Mouse (Mus musculus) c-Kit-positive CD71-positive TER-119-positive erythroid progenitor cells, embryonic 14.5 days (primary cell): Measurements from ENCODE around the gene Ndufa7.

ENCODE experiments used
- DNase-seq: peaks from one replicate; pipeline ENCODE4 v3.0.0-alpha.2; 2013; ENCODE audit warnings: low spot score

The Ndufa7 gene

DNA sequence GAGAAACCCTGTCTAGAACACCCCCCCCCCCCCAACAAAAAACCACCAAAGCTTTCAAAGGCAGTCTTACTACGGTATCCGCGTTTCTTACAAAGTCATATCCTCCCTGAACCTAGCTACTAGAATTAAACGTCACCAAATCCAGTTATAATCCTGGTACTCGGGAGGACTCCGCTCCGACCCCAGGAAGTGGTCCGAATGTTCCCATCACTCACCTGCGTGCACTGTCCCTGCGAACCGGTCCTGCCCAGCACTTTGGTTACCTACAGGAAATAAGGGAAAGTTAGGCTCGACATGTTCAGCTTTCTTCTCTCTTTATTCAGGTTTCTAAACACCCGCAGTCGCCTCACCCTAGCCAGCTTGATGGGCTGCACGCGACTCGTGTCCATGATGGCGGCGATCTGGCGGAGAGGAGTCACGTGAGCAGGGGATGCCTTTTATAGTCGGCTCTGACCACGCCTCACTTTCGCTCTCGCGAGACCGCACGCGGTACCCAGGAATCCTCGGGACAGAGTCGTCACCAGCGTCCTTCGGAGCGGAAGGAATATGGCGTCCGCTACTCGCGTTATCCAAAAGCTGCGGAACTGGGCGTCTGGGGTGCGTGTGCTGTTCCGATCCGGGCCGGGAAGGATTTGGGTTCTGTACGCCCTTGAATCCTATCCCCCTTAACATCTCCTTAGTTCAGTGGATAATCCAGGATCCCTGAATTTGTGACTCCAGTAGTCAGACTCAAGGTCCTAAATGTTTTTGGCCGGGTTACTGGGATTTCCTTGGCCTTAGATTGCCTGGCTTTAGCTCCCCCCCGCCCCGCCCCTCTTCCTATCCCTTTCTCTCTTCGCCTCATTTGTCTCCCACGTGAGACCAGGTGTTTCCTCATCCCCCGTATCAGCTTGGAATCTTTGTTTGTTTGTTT lies at the start of gene Ndufa7, which contains the start of gene Rps28:
Gene Ndufa7 (plus strand): TSS at position 489 of the 913 bp plus-strand sequence.
Gene Rps28 (minus strand): TSS at position 479 of the 913 bp plus-strand sequence.
- DNase-seq: peak; percentile 96

DNA sequence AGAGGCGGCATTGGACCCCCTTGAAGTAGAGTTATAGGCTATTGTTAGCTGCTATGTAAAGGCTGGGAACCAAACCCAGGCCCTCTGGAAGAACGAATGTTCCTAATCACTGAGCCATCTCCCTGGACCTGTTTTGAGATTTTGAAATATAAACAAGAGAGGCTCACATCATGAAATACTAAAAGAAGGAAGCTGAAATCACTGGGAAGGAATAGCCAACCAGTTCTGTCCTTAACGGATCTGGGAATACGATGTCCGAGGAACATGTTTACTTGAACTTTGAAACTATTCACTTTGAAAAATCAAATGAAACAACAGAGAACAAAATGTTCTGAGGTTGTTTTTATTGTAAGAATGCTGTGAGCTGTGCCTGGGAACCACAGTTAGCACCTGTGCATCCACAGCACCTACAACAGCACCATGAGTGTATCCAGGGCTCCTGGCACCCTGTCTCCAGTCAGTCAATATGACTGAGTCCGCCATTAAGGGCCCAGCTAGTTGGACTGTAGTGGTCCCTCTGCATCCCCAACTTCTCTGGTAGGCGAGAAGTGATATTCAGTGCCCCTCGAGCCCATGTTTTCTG lies 49.7 kb upstream of the Ndufa7 start:
- no peak for DNase-seq

DNA sequence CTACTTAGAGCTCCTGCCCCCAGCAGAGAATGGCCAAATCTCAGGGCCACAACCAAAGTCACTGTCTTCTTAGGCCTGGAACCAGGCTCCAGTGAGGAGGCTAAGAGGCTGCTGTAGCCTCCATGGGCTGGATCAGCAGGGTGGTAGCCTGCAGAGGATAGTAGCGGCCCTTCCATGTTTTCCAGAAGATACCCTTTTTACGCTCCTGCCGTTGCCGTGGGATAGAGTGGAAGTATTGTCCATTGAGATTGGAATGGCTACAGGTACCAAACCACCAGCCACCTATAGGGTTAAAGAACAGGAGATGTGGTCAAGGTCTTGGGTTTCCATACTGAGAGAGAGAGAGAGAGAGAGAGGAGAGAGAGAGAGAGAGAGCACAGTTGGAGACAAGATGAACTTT lies 49.1 kb upstream of the Ndufa7 start:
- no peak for DNase-seq

DNA sequence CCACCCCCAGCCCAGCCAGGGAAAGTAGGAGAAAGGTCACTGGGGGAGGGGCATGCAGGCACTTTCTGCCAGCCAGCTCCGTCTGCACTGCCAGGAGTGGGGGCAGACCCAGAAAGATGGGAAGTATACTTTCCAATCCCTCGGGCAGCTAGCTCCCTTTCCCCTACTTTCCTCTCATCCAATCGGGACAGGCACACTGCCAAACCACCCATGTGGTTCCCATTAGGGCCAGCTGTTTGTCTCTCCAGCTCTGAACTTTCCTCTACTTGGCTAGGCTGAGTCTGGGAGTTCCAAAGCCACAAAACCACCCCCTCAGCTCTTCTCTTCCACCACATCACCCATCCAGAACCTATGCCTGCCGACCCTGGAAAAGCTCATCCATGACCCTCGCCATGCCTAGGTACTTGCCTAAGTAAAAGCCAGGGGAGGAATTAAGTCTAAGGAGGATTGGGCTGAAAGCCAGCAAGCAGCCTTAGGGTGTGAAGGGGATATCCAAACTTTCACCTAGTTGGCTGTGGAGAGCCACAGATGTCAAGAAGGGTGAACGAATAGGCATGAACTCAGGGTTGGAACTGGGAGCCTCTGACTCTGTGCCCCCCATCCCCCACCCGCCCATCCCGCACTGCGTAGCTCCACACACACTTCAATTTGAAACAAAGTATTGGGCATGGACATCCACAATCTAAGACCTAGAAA lies 45.0 kb upstream of the Ndufa7 start:
- DNase-seq: no peak

DNA sequence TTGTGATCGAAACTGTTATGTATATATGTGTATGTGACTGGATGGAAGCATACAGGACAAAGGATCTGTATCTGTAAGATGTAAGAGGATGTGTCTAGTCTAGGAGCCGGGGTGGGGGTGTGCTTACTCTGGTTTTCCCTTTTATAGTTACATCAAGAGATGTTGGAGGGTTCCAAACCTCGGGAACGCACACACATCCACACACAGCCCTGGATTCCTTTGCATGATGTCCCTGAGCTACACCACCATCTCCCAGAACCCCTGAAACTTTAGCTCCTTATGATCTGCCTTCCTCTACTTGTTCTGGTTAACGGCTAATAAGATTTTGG lies 44.4 kb upstream of the Ndufa7 start:
- no peak for DNase-seq

DNA sequence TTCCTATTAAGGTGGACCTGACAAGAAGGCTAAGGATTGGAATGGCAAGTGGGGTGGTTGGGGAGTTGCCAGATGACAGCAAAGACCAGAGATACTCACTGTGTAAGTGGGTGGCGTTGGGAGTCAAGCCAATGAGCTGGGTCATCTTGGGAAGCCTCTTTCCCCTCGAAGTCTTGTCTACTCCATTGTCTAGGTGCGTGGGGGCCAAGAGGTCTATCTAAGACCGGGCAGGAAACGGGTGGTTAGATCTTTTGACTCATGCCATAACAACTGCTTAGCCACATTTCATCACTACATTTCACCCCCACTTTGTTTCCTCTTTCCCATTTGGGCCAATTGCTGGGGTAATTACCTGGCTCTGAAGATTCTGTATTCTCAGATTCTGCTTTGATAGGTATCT lies 43.9 kb upstream of the Ndufa7 start:
- no peak for DNase-seq

DNA sequence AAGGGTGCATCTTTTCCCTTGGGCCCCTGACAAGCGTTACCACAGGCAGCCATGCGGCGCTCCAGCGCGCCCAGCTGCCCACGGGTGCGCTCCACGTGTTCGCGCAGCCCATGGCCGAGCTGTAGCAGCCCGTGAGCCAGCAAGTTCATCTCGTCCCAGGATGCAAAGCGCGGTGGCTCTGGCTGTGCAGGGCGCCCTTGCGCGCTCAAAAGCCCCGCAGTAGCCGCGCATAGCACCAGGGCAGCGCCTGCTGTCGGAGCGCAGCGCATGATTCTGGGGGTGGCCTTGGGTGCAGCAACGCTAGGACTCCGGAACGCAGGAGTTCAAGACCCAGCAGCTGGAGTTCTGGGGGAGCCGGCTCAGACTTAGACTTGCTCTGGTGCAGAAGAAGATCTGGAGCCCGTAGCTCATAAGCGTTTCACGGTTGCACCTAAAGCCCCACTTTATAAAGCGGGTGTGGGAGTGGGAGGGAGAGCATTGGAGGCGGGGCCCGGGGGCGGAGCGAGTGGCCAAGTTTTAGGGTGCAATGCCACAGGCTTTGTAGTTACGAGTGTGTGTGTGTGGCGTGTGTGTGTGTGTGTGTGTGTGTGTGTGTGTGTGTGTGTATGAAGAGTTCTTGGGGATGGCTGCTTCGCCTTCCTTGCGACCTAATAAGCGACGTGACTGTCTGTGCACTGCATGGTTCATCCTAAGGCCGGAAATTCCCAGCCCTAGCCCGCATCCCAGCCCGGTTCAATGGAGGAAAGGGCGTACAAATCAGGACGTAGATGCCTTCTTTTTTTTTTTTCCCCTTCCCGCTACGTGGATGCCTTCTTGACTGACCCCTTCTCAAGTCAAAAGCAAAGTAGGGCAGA lies 43.0 kb upstream of the Ndufa7 start, which contains the start of gene Angptl4:
Gene Angptl4 (minus strand): TSS at position 707 of the 854 bp plus-strand sequence.
- DNase-seq: peak; percentile 55

DNA sequence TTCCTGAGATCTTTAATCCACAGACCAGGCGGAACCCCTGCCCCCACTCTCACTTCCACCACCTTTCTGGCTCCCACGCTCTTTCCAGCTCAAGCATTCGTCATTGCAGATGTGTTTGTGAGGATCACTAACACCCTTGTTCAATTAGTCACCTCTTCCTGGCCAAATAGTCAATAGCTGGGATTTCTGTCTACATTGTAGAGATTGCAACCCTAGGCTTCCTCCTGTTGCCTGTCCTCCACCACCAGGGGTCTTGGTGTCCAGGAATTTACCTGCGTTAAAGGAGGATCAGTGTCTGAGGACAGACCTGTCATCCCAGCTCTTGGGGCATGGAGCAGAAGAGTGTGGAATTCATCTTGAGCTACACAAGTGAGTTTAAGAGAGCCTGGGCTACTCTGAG lies 42.3 kb upstream of the Ndufa7 start:
- no peak for DNase-seq

DNA sequence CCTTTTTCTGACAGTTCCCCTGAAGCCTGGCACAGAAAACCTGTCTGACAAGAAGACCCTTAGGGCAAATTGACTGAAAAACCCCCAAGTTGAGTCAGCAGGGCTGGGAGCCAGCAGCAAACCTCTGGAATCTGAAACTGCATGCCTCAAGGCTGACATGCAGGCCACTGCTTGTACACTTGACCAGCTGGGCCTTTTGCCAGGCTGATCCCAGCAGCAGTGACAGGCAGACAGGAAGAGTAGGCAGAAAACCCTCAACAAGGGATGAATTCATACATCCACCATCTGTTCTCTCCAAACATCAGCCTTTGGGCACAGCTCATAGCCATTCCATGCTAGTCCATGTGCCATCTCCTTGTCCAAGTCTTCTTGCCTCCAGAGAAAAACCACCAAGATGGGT lies 41.0 kb upstream of the Ndufa7 start:
- no peak for DNase-seq

DNA sequence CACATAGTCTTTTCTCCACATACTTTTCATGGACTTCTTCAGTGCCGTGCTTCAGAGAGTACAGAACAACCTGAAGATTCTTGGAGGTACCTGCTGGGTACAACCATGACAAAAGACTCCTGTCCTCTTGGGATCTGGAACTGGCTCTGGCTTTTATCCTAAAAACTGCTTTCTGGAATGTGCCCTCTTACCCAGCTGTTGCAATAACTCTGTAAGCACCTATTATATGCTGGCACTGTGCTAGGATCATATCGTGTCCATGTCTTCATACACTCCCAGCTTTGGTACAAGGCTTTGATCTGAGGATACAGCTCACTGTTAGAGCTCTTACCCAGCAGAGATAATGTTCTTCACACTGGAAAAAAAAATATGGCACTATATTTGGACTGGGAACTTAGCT lies 39.4 kb upstream of the Ndufa7 start:
- no peak for DNase-seq

DNA sequence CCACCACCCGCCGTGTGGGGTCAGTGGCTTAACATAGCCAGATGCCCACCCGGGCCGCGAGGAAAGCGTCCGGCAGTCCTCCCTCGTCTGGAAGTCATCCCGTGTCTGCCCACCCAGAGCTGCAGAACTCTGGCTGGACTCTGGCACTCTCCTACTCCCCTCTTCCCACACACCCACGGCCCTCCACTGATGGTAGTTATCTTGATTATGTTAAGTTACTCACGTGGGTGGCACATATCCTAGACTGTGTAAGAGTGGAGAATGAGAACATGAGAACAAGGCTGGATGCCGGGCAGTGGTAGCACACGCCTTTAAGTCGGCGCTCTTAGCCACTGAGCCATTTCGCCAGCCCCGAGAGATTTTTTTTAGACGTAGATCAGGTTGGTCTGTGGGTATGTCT lies 38.0 kb upstream of the Ndufa7 start:
- no peak for DNase-seq

DNA sequence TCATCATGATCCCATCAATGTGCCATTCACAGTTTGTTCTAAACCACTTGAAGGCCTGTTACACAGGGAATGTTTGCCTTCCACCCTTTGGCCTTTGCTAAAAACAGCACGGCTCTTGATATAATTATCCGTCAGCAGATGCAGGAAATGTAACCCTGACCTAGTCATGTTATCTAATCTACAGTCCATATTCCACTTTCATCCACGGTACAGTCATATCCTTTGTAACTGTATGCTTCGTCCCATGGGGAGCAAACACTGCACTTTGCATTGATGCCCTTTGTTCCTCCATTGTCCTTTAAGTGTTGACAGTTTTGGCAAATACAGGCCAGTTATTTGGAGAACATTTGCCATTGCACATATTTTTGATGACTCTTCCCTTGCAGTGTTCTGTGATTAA lies 35.6 kb upstream of the Ndufa7 start:
- DNase-seq: no peak

DNA sequence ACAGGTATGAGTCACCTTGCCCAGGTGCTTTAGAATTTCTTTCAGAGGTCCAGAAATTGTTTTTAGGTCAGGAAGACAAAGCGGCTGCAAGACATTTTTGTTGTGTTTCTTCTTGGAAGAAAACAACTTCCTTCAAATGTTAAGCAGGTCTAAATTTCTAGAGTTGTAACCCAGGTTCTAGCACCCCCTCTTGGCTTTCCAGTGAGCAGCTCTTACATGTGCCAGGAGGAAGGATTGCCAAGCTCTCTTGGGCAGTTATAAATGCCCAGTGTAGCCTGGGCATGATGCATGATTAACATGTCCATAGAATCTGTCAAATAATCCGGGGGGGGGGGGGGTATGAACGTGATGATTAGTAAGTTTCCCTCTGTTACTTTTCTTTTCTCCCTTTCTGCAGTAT lies 26.1 kb upstream of the Ndufa7 start:
- no peak for DNase-seq

DNA sequence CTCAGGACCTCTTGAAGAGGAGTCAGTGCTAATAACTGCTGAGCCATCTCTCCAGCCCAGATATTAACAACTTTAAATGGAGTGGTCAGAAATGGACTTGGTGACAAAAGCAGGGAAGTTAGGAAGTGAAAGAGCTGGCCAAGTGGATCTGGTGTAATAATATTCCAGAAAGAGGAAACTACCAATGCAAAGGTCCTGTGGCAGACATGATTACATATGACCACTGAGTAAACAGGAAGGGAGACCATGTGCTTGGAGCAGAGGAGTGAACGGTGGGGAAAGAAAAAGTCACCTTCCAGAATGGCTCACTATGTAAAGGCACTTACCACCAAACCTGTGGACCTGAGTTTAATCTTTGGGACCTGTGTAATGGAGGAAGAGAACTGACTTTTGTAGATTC lies 25.1 kb upstream of the Ndufa7 start:
- DNase-seq: no peak

DNA sequence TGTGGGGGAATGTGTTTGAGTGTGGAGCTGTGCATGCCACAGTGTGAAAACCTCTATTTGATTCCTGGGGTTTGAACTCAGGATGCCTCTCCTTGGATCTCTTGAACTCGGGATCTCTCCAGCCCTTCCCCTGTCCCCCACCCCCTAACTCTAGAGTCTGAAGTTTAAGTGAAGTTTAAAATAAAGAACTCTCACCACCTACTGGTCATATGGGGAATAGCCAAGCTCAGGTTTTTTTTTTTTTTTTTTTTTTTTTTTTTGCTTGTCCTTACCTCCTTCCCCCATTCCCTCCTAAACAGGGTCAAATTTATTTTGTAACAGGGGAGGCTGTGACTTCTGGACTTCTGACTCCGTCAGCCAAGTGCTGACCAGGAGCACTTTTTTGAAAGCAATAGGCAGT lies 22.2 kb upstream of the Ndufa7 start:
- DNase-seq: no peak

DNA sequence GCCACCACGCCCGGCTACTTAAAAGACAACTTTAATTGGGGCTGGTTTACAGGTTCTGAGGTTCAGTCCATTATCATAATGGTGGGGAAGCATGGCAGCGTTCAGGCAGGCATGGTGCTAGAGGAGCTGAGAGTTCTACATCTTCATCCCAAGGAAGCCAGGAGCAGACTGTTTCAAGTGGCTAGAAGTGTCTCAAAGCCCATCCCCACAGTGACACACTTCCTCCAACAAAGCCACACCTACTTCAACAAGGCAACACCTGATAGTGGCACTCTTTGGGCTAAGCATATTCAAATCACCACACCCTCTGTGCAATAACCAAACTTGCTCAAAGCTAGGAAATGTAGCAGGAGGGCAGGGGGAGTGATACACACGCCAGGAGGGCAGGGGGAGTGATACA lies 20.2 kb upstream of the Ndufa7 start:
- no peak for DNase-seq

DNA sequence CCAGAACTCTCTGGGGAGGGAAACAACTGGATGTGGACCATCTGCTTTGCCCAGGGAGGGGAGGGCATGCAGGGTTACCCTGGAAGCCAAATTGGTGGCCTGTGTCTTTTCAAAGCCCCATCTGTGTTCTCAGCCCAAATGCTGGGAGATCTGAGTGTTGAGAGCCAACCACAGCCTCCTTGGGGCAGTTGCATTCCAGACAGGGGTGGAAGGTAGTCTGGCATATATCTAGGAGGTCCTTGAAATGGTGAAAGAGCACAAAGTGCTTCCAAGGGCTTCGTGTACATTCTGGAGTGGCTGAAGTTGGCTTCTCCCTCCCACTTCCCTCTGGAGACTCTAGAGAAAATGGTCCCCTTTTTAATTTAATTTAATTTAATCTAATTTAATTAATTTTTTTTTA lies 19.6 kb upstream of the Ndufa7 start:
- DNase-seq: no peak

DNA sequence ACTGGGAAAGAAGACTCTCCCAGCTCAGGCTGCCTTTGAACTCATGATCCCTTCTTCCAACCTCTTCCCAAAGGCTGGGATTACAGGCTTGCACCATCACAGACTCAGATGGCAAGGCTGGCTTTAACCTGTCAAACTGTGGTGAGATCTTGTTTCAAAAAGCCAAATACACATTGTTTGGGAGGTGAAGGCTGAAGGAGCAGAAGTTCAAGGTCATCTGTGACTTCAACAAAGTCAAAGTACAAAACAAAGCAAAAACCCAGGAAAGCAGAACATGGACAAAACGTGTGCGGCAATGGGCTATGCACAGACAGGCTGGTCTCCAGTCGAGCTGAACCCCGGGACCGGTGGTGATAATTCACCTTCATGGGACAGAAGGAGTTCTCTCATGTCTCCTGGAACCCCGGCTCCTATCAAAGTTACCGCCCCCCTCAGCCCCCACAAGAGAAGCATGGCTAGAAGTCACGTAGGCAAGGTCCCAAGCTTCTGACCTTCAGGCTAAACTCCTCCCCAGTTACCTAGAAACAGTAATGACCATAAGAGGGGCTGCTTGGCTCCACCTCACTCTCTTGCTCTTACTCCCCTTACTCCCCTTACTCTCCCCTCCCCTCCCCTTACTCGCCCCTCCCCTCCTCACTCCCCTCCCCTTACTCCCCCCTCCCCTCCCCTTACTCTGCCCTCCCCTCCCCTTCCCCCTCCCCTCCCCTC lies 17.0 kb upstream of the Ndufa7 start:
- no peak for DNase-seq

DNA sequence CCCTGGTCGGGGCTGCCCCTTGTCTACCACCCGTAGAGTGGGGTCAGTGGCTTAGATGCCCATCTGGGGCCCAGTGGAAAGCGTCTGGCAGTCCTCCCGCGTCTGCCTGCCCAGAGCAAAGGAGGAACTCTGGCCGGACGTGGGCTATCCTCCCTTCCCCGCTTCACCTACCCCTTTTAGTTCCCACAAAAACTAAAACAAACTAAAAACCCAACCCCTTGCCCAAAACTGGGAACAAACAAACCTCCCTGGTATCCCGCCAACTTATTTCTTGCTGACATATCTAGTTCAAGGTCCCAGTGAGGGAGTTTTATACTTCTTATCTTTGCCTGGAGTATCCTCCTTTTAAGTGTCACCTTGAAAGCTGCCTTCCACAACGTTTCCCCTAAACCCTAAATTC lies 16.2 kb upstream of the Ndufa7 start:
- DNase-seq: no peak

DNA sequence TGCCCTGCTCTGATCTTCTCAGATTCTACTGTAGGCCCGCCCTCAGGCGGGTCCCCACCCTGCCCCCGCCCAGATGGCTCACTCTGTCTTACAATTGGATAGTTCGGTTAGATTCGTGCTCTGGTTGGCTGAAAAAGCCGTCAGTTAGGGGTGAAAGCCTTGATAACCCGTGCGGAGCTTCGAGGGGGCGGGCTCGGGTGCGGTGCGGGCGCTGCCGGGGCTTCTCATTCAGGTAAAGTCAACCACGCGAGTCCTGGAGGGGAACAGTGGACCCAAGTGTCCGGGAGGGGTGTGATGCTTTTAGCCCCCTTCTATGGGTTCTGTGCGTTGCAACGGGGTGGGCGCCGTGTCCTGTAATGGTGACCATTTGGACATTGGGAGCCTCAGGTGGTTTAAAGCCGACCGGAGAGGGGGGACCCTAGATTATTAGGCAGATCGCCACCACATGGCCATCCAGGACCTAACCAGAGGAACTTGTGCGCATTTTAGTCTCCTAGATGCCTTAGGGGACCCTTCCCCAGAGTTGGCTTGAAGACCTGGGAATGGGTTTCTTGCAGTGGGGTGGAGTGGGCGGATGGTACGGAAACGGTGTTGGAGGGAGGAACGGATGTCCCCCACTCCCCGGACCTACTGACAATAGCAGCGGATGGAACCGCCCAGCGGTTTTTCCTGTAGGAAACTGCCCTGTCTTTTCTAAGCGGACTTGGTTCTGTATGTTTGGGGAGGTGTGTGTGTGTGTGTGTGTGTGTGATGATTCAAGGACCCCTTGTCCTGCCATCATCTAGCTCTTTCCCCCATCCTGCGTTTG lies 13.8 kb upstream of the Ndufa7 start, which contains the start of gene Kank3:
Gene Kank3 (plus strand): TSS at position 186 of the 808 bp plus-strand sequence.
- DNase-seq: peak; percentile 93

DNA sequence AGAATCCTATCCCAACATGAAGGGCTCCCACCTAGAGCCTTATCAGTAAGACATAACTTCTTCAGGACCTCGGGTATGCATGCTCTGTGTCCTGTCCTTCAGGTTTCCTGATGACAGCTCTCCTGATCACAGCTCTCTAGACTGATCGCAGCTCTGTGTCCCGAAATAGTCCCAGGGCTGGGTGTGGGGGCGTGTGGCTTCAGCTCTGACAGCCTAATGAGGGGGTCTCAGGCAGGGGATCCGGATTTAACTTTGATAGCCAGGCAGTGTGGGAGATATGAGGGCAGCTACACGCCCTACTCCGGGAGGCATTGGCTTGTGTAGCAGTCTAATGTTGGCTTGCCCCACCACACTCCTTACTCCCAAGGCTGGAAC lies 13.2 kb upstream of the Ndufa7 start:
- DNase-seq: no peak
